Mouse (Mus musculus): ENCODE data around the gene Gm5142. TPM values are rescaled to one million over a fixed set of nuclear protein-coding genes. Genes with fewer than 3 reads are reported as not detected.

Gm5142 gene
- not detected in 2 replicates for polyA plus RNA-seq (2016; fragmentation: Nextera tagmentation; extraction: Ambion mirVana)

- Histone ChIP-seq H3K4me1 (no peaks in the 10 kb centered on the region), H3K36me3 (no peaks in the 10 kb centered on the region), H3K27ac (replicated peaks) (no peak within 1 kb of the TSS), H3K4me3 (no peak within 1 kb of the TSS), H3K9me3 (replicated peaks) (no peaks in the 10 kb centered on the region), H3K27me3 (ENCODE audit: low read depth, poor library complexity, severe bottlenecking) (no peaks in the 10 kb centered on the region)
- 90% methylated on average over 3 of the region's 3 CpGs for WGBS
- no peak for DNase-seq (ENCODE audit: low spot score)
These were observed at the start of gene Gm5142 for GRCm38 (mm10) chr14:59178649-59179048. Gene Gm5142, minus strand, starts transcription at chr14:59178749.

GRCm38 (mm10) chr14:59226240-59226639 lies 47.7 kb upstream of the Gm5142 start:
- DNase-seq (ENCODE audit: low spot score), result no peak
- peaks cover 100% of the 10 kb centered on the region for H3K36me3 ChIP-seq
- 95% methylated on average over 11 of the region's 11 CpGs for WGBS

GRCm38 (mm10) chr14:59219241-59219640 lies 40.7 kb upstream of the Gm5142 start:
- Histone ChIP-seq H3K27ac (replicated peaks) (no peak overlapping the region), H3K4me3 (no peak overlapping the region), H3K4me1 (no peaks in the 10 kb centered on the region), H3K27me3 (ENCODE audit: low read depth, poor library complexity, severe bottlenecking) (no peaks in the 10 kb centered on the region), H3K9me3 (replicated peaks) (no peaks in the 10 kb centered on the region), H3K36me3 (peaks cover 99% of the 10 kb centered on the region)
- 93% methylated on average over 3 of the region's 3 CpGs for WGBS
- DNase-seq (ENCODE audit: low spot score), result no peak

More at GRCm38 (mm10) chr14:59226240-59226639, 47.7 kb upstream of the Gm5142 start:
- H3K4me3 ChIP-seq, result no peak overlapping the region
- no peaks in the 10 kb centered on the region for H3K9me3 ChIP-seq (replicated peaks)
- no peaks in the 10 kb centered on the region for H3K27me3 ChIP-seq (ENCODE audit: low read depth, poor library complexity, severe bottlenecking)
- no peaks in the 10 kb centered on the region for H3K4me1 ChIP-seq
- H3K27ac ChIP-seq (replicated peaks), result no peak overlapping the region

GRCm38 (mm10) chr14:59209816-59210215 lies 31.3 kb upstream of the Gm5142 start:
- Histone ChIP-seq H3K36me3 (peaks cover 49% of the 10 kb centered on the region), H3K4me3 (no peak overlapping the region)
- WGBS, result 95% methylated on average over 2 of the region's 2 CpGs

GRCm38 (mm10) chr14:59209003-59209402 lies 30.5 kb upstream of the Gm5142 start:
- WGBS, result 95% methylated on average over 7 of the region's 7 CpGs
- Histone ChIP-seq H3K4me1 (peaks cover 40% of the 10 kb centered on the region), H3K27ac (replicated peaks) (no peak overlapping the region), H3K9me3 (replicated peaks) (no peaks in the 10 kb centered on the region), H3K4me3 (no peak overlapping the region), H3K27me3 (ENCODE audit: low read depth, poor library complexity, severe bottlenecking) (no peaks in the 10 kb centered on the region), H3K36me3 (peaks cover 41% of the 10 kb centered on the region)
- no peak for DNase-seq (ENCODE audit: low spot score)

More at GRCm38 (mm10) chr14:59209816-59210215, 31.3 kb upstream of the Gm5142 start:
- Histone ChIP-seq H3K27ac (replicated peaks) (no peak overlapping the region), H3K9me3 (replicated peaks) (no peaks in the 10 kb centered on the region), H3K4me1 (peaks cover 32% of the 10 kb centered on the region), H3K27me3 (ENCODE audit: low read depth, poor library complexity, severe bottlenecking) (no peaks in the 10 kb centered on the region)
- DNase-seq (ENCODE audit: low spot score), result no peak

GRCm38 (mm10) chr14:59205976-59206583 lies 27.5 kb upstream of the Gm5142 start:
- H3K4me1 ChIP-seq, result peaks cover 59% of the 10 kb centered on the region
- peak overlapping the region; percentile 38 for H3K4me3 ChIP-seq
- peak overlapping the region; percentile 89 for H3K27ac ChIP-seq (replicated peaks)
- peaks cover 15% of the 10 kb centered on the region for H3K36me3 ChIP-seq
- WGBS, result 35% methylated on average over 10 of the region's 10 CpGs
- DNase-seq (ENCODE audit: low spot score), result peak; percentile 40
- H3K9me3 ChIP-seq (replicated peaks), result no peaks in the 10 kb centered on the region
- no peaks in the 10 kb centered on the region for H3K27me3 ChIP-seq (ENCODE audit: low read depth, poor library complexity, severe bottlenecking)

GRCm38 (mm10) chr14:59205461-59205860 lies 26.9 kb upstream of the Gm5142 start:
- peak overlapping the region; percentile 89 for H3K27ac ChIP-seq (replicated peaks)
- H3K4me3 ChIP-seq, result peak overlapping the region; percentile 38
- no peaks in the 10 kb centered on the region for H3K9me3 ChIP-seq (replicated peaks)
- WGBS, result 21% methylated on average over 7 of the region's 7 CpGs
- no peaks in the 10 kb centered on the region for H3K27me3 ChIP-seq (ENCODE audit: low read depth, poor library complexity, severe bottlenecking)
- peaks cover 9% of the 10 kb centered on the region for H3K36me3 ChIP-seq
- peak; percentile 45 for DNase-seq (ENCODE audit: low spot score)
- H3K4me1 ChIP-seq, result peaks cover 65% of the 10 kb centered on the region

GRCm38 (mm10) chr14:59201604-59202215 lies 23.2 kb upstream of the Gm5142 start:
- DNase-seq (ENCODE audit: low spot score), result no peak
- Histone ChIP-seq H3K27ac (replicated peaks) (peak overlapping the region; percentile 99), H3K4me1 (peaks cover 54% of the 10 kb centered on the region), H3K9me3 (replicated peaks) (no peaks in the 10 kb centered on the region), H3K36me3 (no peaks in the 10 kb centered on the region), H3K27me3 (ENCODE audit: low read depth, poor library complexity, severe bottlenecking) (no peaks in the 10 kb centered on the region), H3K4me3 (peak overlapping the region; percentile 90)
- under 1% methylated on average over 21 of the region's 21 CpGs for WGBS

- H3K4me1 ChIP-seq, result peaks cover 47% of the 10 kb centered on the region
- H3K9me3 ChIP-seq (replicated peaks), result no peaks in the 10 kb centered on the region
- H3K27ac ChIP-seq (replicated peaks), result peak within 1 kb of the TSS; percentile 99
- H3K27me3 ChIP-seq (ENCODE audit: low read depth, poor library complexity, severe bottlenecking), result no peaks in the 10 kb centered on the region
- peak; percentile 95 for DNase-seq (ENCODE audit: low spot score)
- H3K36me3 ChIP-seq, result no peaks in the 10 kb centered on the region
- peak within 1 kb of the TSS; percentile 90 for H3K4me3 ChIP-seq
- under 1% methylated on average over 96 of the region's 96 CpGs for WGBS
These were observed 22.4 kb upstream of the Gm5142 start, which contains the start of gene Rcbtb1 for GRCm38 (mm10) chr14:59200711-59201603. Gene Rcbtb1, plus strand, starts transcription at chr14:59201209.

- Histone ChIP-seq H3K9me3 (replicated peaks) (no peaks in the 10 kb centered on the region), H3K4me1 (no peaks in the 10 kb centered on the region), H3K27me3 (ENCODE audit: low read depth, poor library complexity, severe bottlenecking) (no peaks in the 10 kb centered on the region), H3K36me3 (no peaks in the 10 kb centered on the region), H3K4me3 (no peak overlapping the region), H3K27ac (replicated peaks) (no peak overlapping the region)
- no peak for DNase-seq (ENCODE audit: low spot score)
- WGBS, result 88% methylated on average over 2 of the region's 2 CpGs
These were observed 7.6 kb upstream of the Gm5142 start for GRCm38 (mm10) chr14:59186121-59186520.

- H3K4me3 ChIP-seq, result no peak overlapping the region
- H3K4me1 ChIP-seq, result no peaks in the 10 kb centered on the region
- H3K36me3 ChIP-seq, result no peaks in the 10 kb centered on the region
- H3K9me3 ChIP-seq (replicated peaks), result no peaks in the 10 kb centered on the region
- no peaks in the 10 kb centered on the region for H3K27me3 ChIP-seq (ENCODE audit: low read depth, poor library complexity, severe bottlenecking)
- no peak overlapping the region for H3K27ac ChIP-seq (replicated peaks)
- DNase-seq (ENCODE audit: low spot score), result no peak
These were observed 7.0 kb upstream of the Gm5142 start for GRCm38 (mm10) chr14:59185514-59185913.

- DNase-seq (ENCODE audit: low spot score), result no peak
- Histone ChIP-seq H3K27me3 (ENCODE audit: low read depth, poor library complexity, severe bottlenecking) (no peaks in the 10 kb centered on the region), H3K36me3 (no peaks in the 10 kb centered on the region), H3K4me1 (no peaks in the 10 kb centered on the region), H3K9me3 (replicated peaks) (no peaks in the 10 kb centered on the region), H3K27ac (replicated peaks) (no peak overlapping the region), H3K4me3 (no peak overlapping the region)
- 86% methylated on average over 2 of the region's 2 CpGs for WGBS
These were observed 4.2 kb upstream of the Gm5142 start for GRCm38 (mm10) chr14:59182732-59183131.
